Mouse (Mus musculus): Measurements from ENCODE around the gene Gm49354.

DNA sequence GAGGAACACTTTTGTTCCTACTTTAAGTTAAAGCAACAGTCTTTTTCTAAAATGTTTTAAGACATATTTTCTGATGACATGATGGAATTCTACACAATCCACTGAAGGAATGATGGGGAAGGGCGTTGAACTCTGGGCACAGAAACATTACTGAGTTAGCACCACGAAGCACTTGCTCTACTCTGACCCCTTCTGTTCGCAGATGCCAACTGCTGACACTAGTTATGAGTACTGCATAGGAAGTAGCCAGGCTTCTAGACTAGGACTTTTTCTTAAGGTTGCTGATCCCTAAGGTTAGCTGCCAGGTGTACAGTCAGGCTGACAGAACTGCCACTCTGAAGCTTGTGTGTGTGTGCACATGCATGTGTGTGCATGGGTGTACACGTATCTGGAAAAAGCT, 2.8 kb downstream of the Gm49354 start:
- TF ChIP-seq EP300 (IDR thresholded peaks at IDR 0.05; ENCODE audit: low read depth) (no peak), CTCF (IDR thresholded peaks at IDR 0.05; ENCODE audit: low read depth) (peak; percentile 60)

Measured in liver, postnatal 0 days (tissue).